Mouse (Mus musculus) testis, adult 2 months (tissue): Measurements from ENCODE around the gene Ppp2r2c. TPM values are rescaled to one million over a fixed set of nuclear protein-coding genes. Genes with fewer than 3 reads are reported as not detected.
A peak's percentile ranks its signal among the peaks of the same experiment; 100 is the strongest.

Experiments used
- H3K27ac ChIP-seq: fragments of 200-500 bp; 2 replicates; pipeline ENCODE4 v1.5.1; 2012; ENCODE audit warnings: low read depth, low read length; ENCODE audit not compliant: control insufficient read depth, insufficient read depth
- H3K27me3 ChIP-seq: fragments of 200-500 bp; 2 replicates; pipeline ENCODE4 v1.6.1; 2012; ENCODE audit warnings: mild to moderate bottlenecking, low read length, moderate library complexity; ENCODE audit not compliant: control insufficient read depth, insufficient read depth
- H3K36me3 ChIP-seq: fragments of 200-500 bp; 2 replicates; pipeline ENCODE4 v1.6.1; 2012; ENCODE audit warnings: mild to moderate bottlenecking, low read length; ENCODE audit not compliant: control insufficient read depth, insufficient read depth
- H3K4me1 ChIP-seq: fragments of 200-500 bp; 2 replicates; pipeline ENCODE4 v1.6.1; 2012; ENCODE audit warnings: low read length; ENCODE audit not compliant: control insufficient read depth, insufficient read depth
- H3K4me3 ChIP-seq: fragments of 200-500 bp; 2 replicates; pipeline ENCODE4 v1.5.1; 2012; ENCODE audit warnings: low read depth, mild to moderate bottlenecking, low read length, moderate library complexity, mixed read lengths; ENCODE audit not compliant: control insufficient read depth
- CTCF ChIP-seq: fragments of 200-500 bp; IDR thresholded peaks from 2 replicates; pipeline ENCODE4 v1.5.1; 2012; ENCODE audit warnings: low read depth, mild to moderate bottlenecking, inconsistent platforms, low read length, moderate library complexity; ENCODE audit not compliant: control insufficient read depth, insufficient read depth, insufficient replicate concordance
- POLR2A ChIP-seq: fragments of 200-500 bp; IDR thresholded peaks from 2 replicates; pipeline ENCODE4 v1.6.1; 2012; ENCODE audit warnings: low read depth, mild to moderate bottlenecking, inconsistent platforms, low read length, moderate library complexity; ENCODE audit not compliant: control insufficient read depth
- polyA plus RNA-seq: library from polyadenylated mRNA; depleted of rRNA; stranded (reverse); fragments of >200 nt; gene quantifications from 2 replicates; pipeline ENCODE4 v1.2.3, GENCODE M21; 2012; rRNA removed

Ppp2r2c gene
- polyA plus RNA-seq: 0.68 and 0.91 TPM in 2 replicates

- H3K27me3 ChIP-seq: peaks cover 3% of the 10 kb centered on the region; the same call in 1 of the 2 replicates
- H3K27ac ChIP-seq: no peak within 1 kb of the TSS
- peaks cover 27% of the 10 kb centered on the region for H3K4me1 ChIP-seq
- H3K36me3 ChIP-seq: no peaks in the 10 kb centered on the region
- TF ChIP-seq CTCF: no peak
- TF ChIP-seq POLR2A: no peak
- peak within 1 kb of the TSS; percentile 60 for H3K4me3 ChIP-seq
Observed at GRCm38 (mm10) chr5:36868266-36869090, at the start of gene Ppp2r2c. TSS of gene Ppp2r2c (plus strand) at chr5:36868513.

- no peak for TF ChIP-seq CTCF
- TF ChIP-seq POLR2A: no peak
- H3K36me3 ChIP-seq: no peaks in the 10 kb centered on the region; the same call in 1 of the 2 replicates
Observed at GRCm38 (mm10) chr5:36819742-36820141, 48.6 kb upstream of the Ppp2r2c start.

GRCm38 (mm10) chr5:36820142-36820541, 48.2 kb upstream of the Ppp2r2c start:
- H3K36me3 ChIP-seq: no peaks in the 10 kb centered on the region; the same call in 1 of the 2 replicates

More at GRCm38 (mm10) chr5:36819742-36820141, 48.6 kb upstream of the Ppp2r2c start:
- Histone ChIP-seq H3K4me3 (no peak overlapping the region), H3K27ac (no peak overlapping the region), H3K4me1 (no peaks in the 10 kb centered on the region), H3K27me3 (no peaks in the 10 kb centered on the region)

GRCm38 (mm10) chr5:36822907-36823306, 45.4 kb upstream of the Ppp2r2c start:
- H3K4me1 ChIP-seq: no peaks in the 10 kb centered on the region
- H3K36me3 ChIP-seq: no peaks in the 10 kb centered on the region
- TF ChIP-seq POLR2A: no peak
- TF ChIP-seq CTCF: no peak
- H3K27ac ChIP-seq: no peak overlapping the region
- H3K4me3 ChIP-seq: no peak overlapping the region
- no peaks in the 10 kb centered on the region for H3K27me3 ChIP-seq

More at GRCm38 (mm10) chr5:36820142-36820541, 48.2 kb upstream of the Ppp2r2c start:
- TF ChIP-seq POLR2A (no peak), CTCF (peak; percentile 87)
- H3K4me1 ChIP-seq: no peaks in the 10 kb centered on the region
- H3K27ac ChIP-seq: no peak overlapping the region
- H3K27me3 ChIP-seq: no peaks in the 10 kb centered on the region
- no peak overlapping the region for H3K4me3 ChIP-seq

GRCm38 (mm10) chr5:36829098-36829497, 39.2 kb upstream of the Ppp2r2c start:
- Histone ChIP-seq H3K27me3 (no peaks in the 10 kb centered on the region), H3K27ac (no peak overlapping the region), H3K4me1 (peaks cover 16% of the 10 kb centered on the region), H3K4me3 (no peak overlapping the region), H3K36me3 (no peaks in the 10 kb centered on the region)
- TF ChIP-seq POLR2A (no peak), CTCF (no peak)

- Histone ChIP-seq H3K36me3 (no peaks in the 10 kb centered on the region), H3K4me3 (peak within 1 kb of the TSS; percentile 88), H3K27ac (0 out of 2 replicates have a peak within 1 kb of the TSS, but pooled peaks have one; percentile 35), H3K27me3 (no peaks in the 10 kb centered on the region), H3K4me1 (peaks cover 16% of the 10 kb centered on the region)
- TF ChIP-seq CTCF (peak; percentile 98), POLR2A (peak; percentile 22)
Observed at GRCm38 (mm10) chr5:36829913-36830879, 38.1 kb upstream of the Ppp2r2c start, which contains the start of gene Man2b2. TSS of gene Man2b2 (minus strand) at chr5:36830653.
